22 mouse cellular contexts compared by ENCODE assay signal in genomic region chr3:81028361-81028760, GRCm38 (mm10). TPM values are rescaled to one million over a fixed set of nuclear protein-coding genes. Genes with fewer than 3 reads are reported as not detected.
"Had no signal": no experiment of that assay in that cellular context is flagged by ENCODE, and none has a peak within 500 bp of the region (broad histone marks: within the 10 kb centered on the region; RNA-seq: fewer than 3 reads in every experiment).

No protein-coding gene starts in this region.

- DNase-seq: gastrocnemius, postnatal 14 days; gastrocnemius, postnatal 36 days; heart, adult 11 months; heart, adult 2 months; heart, postnatal 14 days; heart, postnatal 36 days; kidney, adult 11 months; kidney, adult 2 months; kidney, adult 9 months; kidney, postnatal 10 days; kidney, postnatal 25 days; kidney, postnatal 4 days; left cerebral cortex, postnatal 4 days had no signal

- H3K27me3 ChIP-seq: heart, embryonic 13.5 days; heart, embryonic 15.5 days; hindbrain, embryonic 13.5 days; hindbrain, embryonic 15.5 days; limb, embryonic 15.5 days; liver, embryonic 12.5 days had no signal

- ATAC-seq: hindbrain, postnatal 0 days; intestine, embryonic 16.5 days; liver, embryonic 12.5 days had no signal

RNA-seq across cellular contexts. Expression of gene Pdgfc, which starts 7.9 kb away (rescaled TPM):
- total RNA-seq: hematopoietic stem cell, adult 5-6 weeks had no signal
